Mouse (Mus musculus) stomach, postnatal 0 days (tissue): ENCODE data around the gene Hba-a2.

ENCODE experiments used
- CTCF ChIP-seq: IDR thresholded peaks from 2 replicates; pipeline ENCODE4 v1.5.1; 2016; ENCODE audit warnings: antibody characterized with exemption, low read depth, mild to moderate bottlenecking, moderate library complexity
- EP300 ChIP-seq: optimal IDR thresholded peaks from 2 replicates; pipeline ENCODE3; 2016; ENCODE audit warnings: antibody characterized with exemption

- TF ChIP-seq EP300 = no peak
- peak; percentile 95 for TF ChIP-seq CTCF
Measured at GRCm38 (mm10) chr11:32324609-32325008, 28.3 kb downstream of the Hba-a2 start.
